Comparison of ENCODE assay signal across 8 mouse cellular contexts in genomic region chr1:87273514-87273942, GRCm38 (mm10). TPM values are rescaled to one million over a fixed set of nuclear protein-coding genes. Genes with fewer than 3 reads are reported as not detected.
A peak's percentile ranks its signal among the peaks of the same experiment; 100 is the strongest.
DNase-seq lines count a peak whose midpoint lies in the region.
"Had no signal": no experiment of that assay in that cellular context is flagged by ENCODE, and none has a peak within 500 bp of the region (broad histone marks: within the 10 kb centered on the region; RNA-seq: fewer than 3 reads in every experiment).

No protein-coding gene starts in this region.

- DNase-seq in lung, postnatal 10 days = peak; percentile 25
- no peak for DNase-seq in lung, postnatal 14 days
- DNase-seq in adrenal gland, postnatal 36 days = peak; percentile 88 to 92
- peak; percentile 58 to 72 for DNase-seq in cerebellum, postnatal 25 days
- peak; percentile 84 for DNase-seq in layer of hippocampus, adult 9-11 months
- DNase-seq in T-cell, adult 2 months (ENCODE audit: low spot score) = no peak
- no peak for DNase-seq in thymus, postnatal 0 days (ENCODE audit: low spot score)
- DNase-seq: lung, embryonic 14.5 days had no signal

RNA-seq across cellular contexts. Expression of gene Efhd1, which starts 9.4 kb away (rescaled TPM):
- 100 to 1,000 TPM; 317 to 479 TPM for total RNA-seq in adrenal gland, postnatal 36 days (2021)
- 1.2 and 1.5 TPM in 2 replicates for polyA plus RNA-seq in thymus, postnatal 0 days (2015; fragmentation: Nextera tagmentation; extraction: Ambion mirVana)
- polyA plus RNA-seq: lung, embryonic 14.5 days had no signal

RNA-seq across cellular contexts. Expression of gene Gigyf2, which starts 53.3 kb away (rescaled TPM):
- total RNA-seq in adrenal gland, postnatal 36 days (2021) = 10 to 100 TPM; 88.7 to 92.7 TPM
- polyA plus RNA-seq in thymus, postnatal 0 days (2015; fragmentation: Nextera tagmentation; extraction: Ambion mirVana) = 34.4 and 36.6 TPM in 2 replicates

RNA-seq across cellular contexts. Expression of gene Eif4e2, which starts 59.8 kb away (rescaled TPM):
- 10 to 100 TPM; 86.8 to 90.0 TPM for total RNA-seq in adrenal gland, postnatal 36 days (2021)
- polyA plus RNA-seq in thymus, postnatal 0 days (2015; fragmentation: Nextera tagmentation; extraction: Ambion mirVana) = 167 and 170 TPM in 2 replicates

Comparison
In these comparisons a context has a peak if more than half of its experiments do, and no peak if none do; other contexts are left out.
1. DNase-seq: peak in lung, postnatal 10 days (single experiment), adrenal gland, postnatal 36 days (2 of 2), cerebellum, postnatal 25 days (2 of 2) and layer of hippocampus, adult 9-11 months (single experiment); none in lung, postnatal 14 days (single experiment), T-cell, adult 2 months (single experiment) and thymus, postnatal 0 days (single experiment).